Mouse (Mus musculus): ENCODE measurements around the gene Zfp408. TPM values are rescaled to one million over a fixed set of nuclear protein-coding genes. Genes with fewer than 3 reads are reported as not detected.

The Zfp408 gene
- polyA plus RNA-seq, 1 experiment from 2014 or later: 7.6 TPM

GRCm38 (mm10) chr2:91659657-91660056 is 10.1 kb upstream of the Zfp408 start:
- Histone ChIP-seq H3K27me3 (ENCODE audit: control insufficient read depth, insufficient read depth, low read length) (no peaks in the 10 kb centered on the region), H3K9me3 (ENCODE audit: control insufficient read depth, low read depth, low read length) (no peaks in the 10 kb centered on the region), H3K36me3 (ENCODE audit: control insufficient read depth, insufficient read depth, low read length) (peaks cover 74% of the 10 kb centered on the region), H3K4me1 (ENCODE audit: control insufficient read depth, insufficient read depth, low read length) (no peaks in the 10 kb centered on the region), H3K9ac (replicated peaks; ENCODE audit: low read depth, low read length) (no peak overlapping the region), H3K4me2 (replicated peaks; ENCODE audit: low read depth, low read length) (no peak overlapping the region), H3K27ac (ENCODE audit: low read length) (no peak overlapping the region), H3K4me3 (ENCODE audit: low read depth, low read length) (no peak overlapping the region)
- no peak for ATAC-seq (ENCODE audit: insufficient number of reproducible peaks, insufficient read depth, low FRiP score, low read depth)
- 94% methylated on average over 8 of the region's 8 CpGs for WGBS

GRCm38 (mm10) chr2:91656774-91657173 is 7.2 kb upstream of the Zfp408 start:
- H3K4me3 ChIP-seq (ENCODE audit: low read depth, low read length): no peak overlapping the region
- H3K9ac ChIP-seq (replicated peaks; ENCODE audit: low read depth, low read length): no peak overlapping the region
- H3K4me2 ChIP-seq (replicated peaks; ENCODE audit: low read depth, low read length): no peak overlapping the region
- no peaks in the 10 kb centered on the region for H3K27me3 ChIP-seq (ENCODE audit: control insufficient read depth, insufficient read depth, low read length)
- H3K36me3 ChIP-seq (ENCODE audit: control insufficient read depth, insufficient read depth, low read length): peaks cover 64% of the 10 kb centered on the region
- 55% methylated on average over 8 of the region's 8 CpGs for WGBS
- H3K27ac ChIP-seq (ENCODE audit: low read length): no peak overlapping the region
- 0 out of 2 replicates have a peak, but pooled peaks have one; percentile 33 for ATAC-seq (ENCODE audit: insufficient number of reproducible peaks, insufficient read depth, low FRiP score, low read depth)
- H3K9me3 ChIP-seq (ENCODE audit: control insufficient read depth, low read depth, low read length): no peaks in the 10 kb centered on the region
- H3K4me1 ChIP-seq (ENCODE audit: control insufficient read depth, insufficient read depth, low read length): peaks cover 4% of the 10 kb centered on the region; the same call in 1 of the 2 replicates

GRCm38 (mm10) chr2:91655827-91656226 is 6.2 kb upstream of the Zfp408 start:
- Histone ChIP-seq H3K4me2 (replicated peaks; ENCODE audit: low read depth, low read length) (no peak overlapping the region), H3K9me3 (ENCODE audit: control insufficient read depth, low read depth, low read length) (no peaks in the 10 kb centered on the region), H3K4me3 (ENCODE audit: low read depth, low read length) (no peak overlapping the region), H3K27me3 (ENCODE audit: control insufficient read depth, insufficient read depth, low read length) (no peaks in the 10 kb centered on the region), H3K36me3 (ENCODE audit: control insufficient read depth, insufficient read depth, low read length) (peaks cover 58% of the 10 kb centered on the region), H3K27ac (ENCODE audit: low read length) (no peak overlapping the region), H3K4me1 (ENCODE audit: control insufficient read depth, insufficient read depth, low read length) (peaks cover 9% of the 10 kb centered on the region; the same call in 1 of the 2 replicates), H3K9ac (replicated peaks; ENCODE audit: low read depth, low read length) (no peak overlapping the region)
- ATAC-seq (ENCODE audit: insufficient number of reproducible peaks, insufficient read depth, low FRiP score, low read depth): no peak
- WGBS: 58% methylated on average over 6 of the region's 6 CpGs

- no peak for ATAC-seq (ENCODE audit: insufficient number of reproducible peaks, insufficient read depth, low FRiP score, low read depth)
- WGBS: 87% methylated on average over 5 of the region's 5 CpGs
- no peaks in the 10 kb centered on the region for H3K9me3 ChIP-seq (ENCODE audit: control insufficient read depth, low read depth, low read length)
- H3K4me3 ChIP-seq (ENCODE audit: low read depth, low read length): no peak overlapping the region
- peaks cover 10% of the 10 kb centered on the region; the same call in 1 of the 2 replicates for H3K4me1 ChIP-seq (ENCODE audit: control insufficient read depth, insufficient read depth, low read length)
- H3K27me3 ChIP-seq (ENCODE audit: control insufficient read depth, insufficient read depth, low read length): no peaks in the 10 kb centered on the region
- peaks cover 57% of the 10 kb centered on the region for H3K36me3 ChIP-seq (ENCODE audit: control insufficient read depth, insufficient read depth, low read length)
- H3K9ac ChIP-seq (replicated peaks; ENCODE audit: low read depth, low read length): no peak overlapping the region
- no peak overlapping the region for H3K4me2 ChIP-seq (replicated peaks; ENCODE audit: low read depth, low read length)
- H3K27ac ChIP-seq (ENCODE audit: low read length): no peak overlapping the region
Observed at GRCm38 (mm10) chr2:91655388-91655787, 5.8 kb upstream of the Zfp408 start.

- no peaks in the 10 kb centered on the region for H3K9me3 ChIP-seq (ENCODE audit: control insufficient read depth, low read depth, low read length)
- no peak overlapping the region for H3K4me3 ChIP-seq (ENCODE audit: low read depth, low read length)
- no peak overlapping the region for H3K9ac ChIP-seq (replicated peaks; ENCODE audit: low read depth, low read length)
- H3K27me3 ChIP-seq (ENCODE audit: control insufficient read depth, insufficient read depth, low read length): no peaks in the 10 kb centered on the region
- ATAC-seq (ENCODE audit: insufficient number of reproducible peaks, insufficient read depth, low FRiP score, low read depth): no peak
- no peak overlapping the region for H3K27ac ChIP-seq (ENCODE audit: low read length)
- peaks cover 14% of the 10 kb centered on the region; the same call in 1 of the 2 replicates for H3K4me1 ChIP-seq (ENCODE audit: control insufficient read depth, insufficient read depth, low read length)
- H3K36me3 ChIP-seq (ENCODE audit: control insufficient read depth, insufficient read depth, low read length): peaks cover 43% of the 10 kb centered on the region
- H3K4me2 ChIP-seq (replicated peaks; ENCODE audit: low read depth, low read length): no peak overlapping the region
- 52% methylated on average over 6 of the region's 6 CpGs for WGBS
Observed at GRCm38 (mm10) chr2:91652863-91653262, 3.3 kb upstream of the Zfp408 start.

- Histone ChIP-seq H3K36me3 (ENCODE audit: control insufficient read depth, insufficient read depth, low read length) (peaks cover 45% of the 10 kb centered on the region), H3K9ac (replicated peaks; ENCODE audit: low read depth, low read length) (no peak overlapping the region), H3K27ac (ENCODE audit: low read length) (no peak overlapping the region)
Observed at GRCm38 (mm10) chr2:91651458-91652258, 2.1 kb upstream of the Zfp408 start.

GRCm38 (mm10) chr2:91650360-91650995 is 887 bp upstream of the Zfp408 start:
- peak overlapping the region; percentile 84 for H3K27ac ChIP-seq (ENCODE audit: low read length)
- peak overlapping the region; percentile 88 for H3K4me3 ChIP-seq (ENCODE audit: low read depth, low read length)
- H3K27me3 ChIP-seq (ENCODE audit: control insufficient read depth, insufficient read depth, low read length): no peaks in the 10 kb centered on the region
- peak overlapping the region; percentile 88 for H3K4me2 ChIP-seq (replicated peaks; ENCODE audit: low read depth, low read length)
- H3K9ac ChIP-seq (replicated peaks; ENCODE audit: low read depth, low read length): peak overlapping the region; percentile 74
- no peaks in the 10 kb centered on the region for H3K9me3 ChIP-seq (ENCODE audit: control insufficient read depth, low read depth, low read length)
- H3K36me3 ChIP-seq (ENCODE audit: control insufficient read depth, insufficient read depth, low read length): peaks cover 45% of the 10 kb centered on the region
- ATAC-seq (ENCODE audit: insufficient number of reproducible peaks, insufficient read depth, low FRiP score, low read depth): peak; percentile 62
- WGBS: 14% methylated on average over 16 of the region's 16 CpGs
- peaks cover 14% of the 10 kb centered on the region; the same call in 1 of the 2 replicates for H3K4me1 ChIP-seq (ENCODE audit: control insufficient read depth, insufficient read depth, low read length)

More at GRCm38 (mm10) chr2:91651458-91652258, 2.1 kb upstream of the Zfp408 start:
- no peak for ATAC-seq (ENCODE audit: insufficient number of reproducible peaks, insufficient read depth, low FRiP score, low read depth)
- no peaks in the 10 kb centered on the region for H3K27me3 ChIP-seq (ENCODE audit: control insufficient read depth, insufficient read depth, low read length)
- 84% methylated on average over 14 of the region's 14 CpGs for WGBS
- H3K9me3 ChIP-seq (ENCODE audit: control insufficient read depth, low read depth, low read length): no peaks in the 10 kb centered on the region
- no peak overlapping the region for H3K4me2 ChIP-seq (replicated peaks; ENCODE audit: low read depth, low read length)
- H3K4me3 ChIP-seq (ENCODE audit: low read depth, low read length): no peak overlapping the region
- peaks cover 14% of the 10 kb centered on the region; the same call in 1 of the 2 replicates for H3K4me1 ChIP-seq (ENCODE audit: control insufficient read depth, insufficient read depth, low read length)

GRCm38 (mm10) chr2:91649152-91649551 is 439 bp downstream of the Zfp408 start:
- Histone ChIP-seq H3K4me2 (replicated peaks; ENCODE audit: low read depth, low read length) (peak overlapping the region; percentile 65), H3K36me3 (ENCODE audit: control insufficient read depth, insufficient read depth, low read length) (peaks cover 44% of the 10 kb centered on the region), H3K27ac (ENCODE audit: low read length) (peak overlapping the region; percentile 86), H3K27me3 (ENCODE audit: control insufficient read depth, insufficient read depth, low read length) (no peaks in the 10 kb centered on the region), H3K4me3 (ENCODE audit: low read depth, low read length) (peak overlapping the region; percentile 88), H3K4me1 (ENCODE audit: control insufficient read depth, insufficient read depth, low read length) (peaks cover 14% of the 10 kb centered on the region; the same call in 1 of the 2 replicates), H3K9ac (replicated peaks; ENCODE audit: low read depth, low read length) (peak overlapping the region; percentile 85), H3K9me3 (ENCODE audit: control insufficient read depth, low read depth, low read length) (no peaks in the 10 kb centered on the region)
- no peak for ATAC-seq (ENCODE audit: insufficient number of reproducible peaks, insufficient read depth, low FRiP score, low read depth)
- WGBS: under 1% methylated on average over 15 of the region's 15 CpGs

All from stomach, embryonic 14.5 days (tissue).